Mouse (Mus musculus) stomach, embryonic 15.5 days (tissue): Measurements from ENCODE around the gene Nasp. TPM values are rescaled to one million over a fixed set of nuclear protein-coding genes. Genes with fewer than 3 reads are reported as not detected.

ENCODE experiments used
- ATAC-seq: fragments of 200-750 bp; cut with Nextera tagmentation; 2 replicates; pipeline ENCODE4 v1.8.0; 2017; ENCODE audit warnings: low read depth, moderate number of reproducible peaks, moderate TSS enrichment; ENCODE audit not compliant: insufficient read depth, low FRiP score
- H3K27ac ChIP-seq: fragments of 300-500 bp; sonication (generic); 2 replicates; pipeline ENCODE4 v1.5.1; 2015; ENCODE audit warnings: mild to moderate bottlenecking, inconsistent platforms
- H3K27me3 ChIP-seq: fragments of 300-500 bp; sonication (generic); replicated peaks from 2 replicates; pipeline ENCODE4 v1.6.1; 2015; ENCODE audit warnings: inconsistent platforms
- H3K36me3 ChIP-seq: fragments of 300-500 bp; sonication (generic); 2 replicates; pipeline ENCODE4 v1.6.1; 2015; ENCODE audit warnings: inconsistent platforms
- H3K4me1 ChIP-seq: fragments of 300-500 bp; sonication (generic); 2 replicates; pipeline ENCODE4 v1.6.1; 2015; ENCODE audit warnings: inconsistent platforms
- H3K4me2 ChIP-seq: fragments of 300-500 bp; sonication (generic); 2 replicates; pipeline ENCODE4 v1.6.1; 2015; ENCODE audit warnings: mild to moderate bottlenecking, inconsistent platforms
- H3K4me3 ChIP-seq: fragments of 300-500 bp; sonication (generic); replicated peaks from 2 replicates; pipeline ENCODE4 v1.5.1; 2015; ENCODE audit warnings: inconsistent platforms
- H3K9ac ChIP-seq: fragments of 300-500 bp; sonication (generic); 2 replicates; pipeline ENCODE4 v1.6.1; 2015; ENCODE audit warnings: inconsistent platforms
- H3K9me3 ChIP-seq: fragments of 300-500 bp; sonication (generic); 2 replicates; pipeline ENCODE4 v1.6.1; 2016; ENCODE audit warnings: inconsistent platforms
- WGBS: fragments of 180-500 bp; shearing (Covaris S2); methylation state at CpG from one replicate; pipeline ENCODE4 v1.1.7; 2015; 5-methylcytosine and 5-hydroxymethylcytosine counted together
- polyA plus RNA-seq: library from polyadenylated mRNA; unstranded; fragments of >200 nt; fragmentation: Nextera tagmentation; extraction: Ambion mirVana; gene quantifications from 2 replicates; pipeline ENCODE4 v1.2.1, GENCODE M21; 2015

Nasp gene
- polyA plus RNA-seq, 1 experiment from 2014 or later, result 103 TPM

DNA sequence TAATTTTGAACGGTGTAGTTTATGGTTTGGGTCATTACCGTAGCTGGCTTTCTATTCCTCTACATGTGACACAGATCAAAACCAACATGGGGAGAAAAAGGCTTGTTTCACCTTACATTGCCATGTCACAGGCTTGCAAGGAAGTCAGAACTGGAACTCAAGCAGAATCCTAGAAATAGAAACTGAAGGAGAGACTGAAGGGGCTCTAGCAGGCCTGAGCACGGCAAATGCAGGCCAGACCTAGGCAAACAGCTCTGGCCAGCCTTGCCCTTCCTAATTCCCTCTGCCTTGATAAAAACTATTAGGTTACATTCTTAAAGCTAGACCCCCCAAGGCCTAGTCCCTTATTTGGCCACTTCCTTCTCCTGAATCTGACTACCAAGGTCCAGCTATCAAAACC lies 27.9 kb upstream of the Nasp start:
- no peaks in the 10 kb centered on the region for H3K4me1 ChIP-seq
- WGBS, result 70% methylated on average over 3 of the region's 3 CpGs

GRCm38 (mm10) chr4:116655100-116655499 lies 27.4 kb upstream of the Nasp start:
- no peaks in the 10 kb centered on the region for H3K27me3 ChIP-seq
- H3K9ac ChIP-seq, result no peak overlapping the region
- WGBS, result 47% methylated on average over 2 of the region's 2 CpGs
- peaks cover 2% of the 10 kb centered on the region; the same call in 1 of the 2 replicates for H3K4me1 ChIP-seq
- H3K9me3 ChIP-seq, result no peaks in the 10 kb centered on the region
- H3K4me3 ChIP-seq, result no peak overlapping the region
- ATAC-seq, result no peak
- H3K4me2 ChIP-seq, result no peak overlapping the region
- H3K36me3 ChIP-seq, result no peaks in the 10 kb centered on the region
- no peak overlapping the region for H3K27ac ChIP-seq

More for the DNA sequence above, 27.9 kb upstream of the Nasp start:
- Histone ChIP-seq H3K4me2 (no peak overlapping the region), H3K36me3 (no peaks in the 10 kb centered on the region), H3K9me3 (no peaks in the 10 kb centered on the region), H3K27ac (no peak overlapping the region), H3K27me3 (no peaks in the 10 kb centered on the region), H3K9ac (no peak overlapping the region), H3K4me3 (no peak overlapping the region)
- ATAC-seq, result no peak

GRCm38 (mm10) chr4:116653228-116653627 lies 25.5 kb upstream of the Nasp start:
- no peak for ATAC-seq
- Histone ChIP-seq H3K9ac (no peak overlapping the region), H3K4me1 (peaks cover 10% of the 10 kb centered on the region; the same call in 1 of the 2 replicates), H3K4me2 (no peak overlapping the region), H3K27me3 (no peaks in the 10 kb centered on the region), H3K9me3 (no peaks in the 10 kb centered on the region), H3K4me3 (no peak overlapping the region), H3K36me3 (no peaks in the 10 kb centered on the region), H3K27ac (no peak overlapping the region)
- 86% methylated on average over 6 of the region's 6 CpGs for WGBS

- Histone ChIP-seq H3K4me2 (peak overlapping the region; percentile 53), H3K36me3 (no peaks in the 10 kb centered on the region), H3K27me3 (no peaks in the 10 kb centered on the region), H3K4me1 (peaks cover 13% of the 10 kb centered on the region), H3K9ac (peak overlapping the region; percentile 33; the same call in 1 of the 2 replicates), H3K9me3 (no peaks in the 10 kb centered on the region), H3K27ac (peak overlapping the region; percentile 96), H3K4me3 (peak overlapping the region; percentile 88)
- no peak for ATAC-seq
- 8% methylated on average over 6 of the region's 6 CpGs for WGBS
These were observed 24.0 kb upstream of the Nasp start for GRCm38 (mm10) chr4:116651797-116652135.

DNA sequence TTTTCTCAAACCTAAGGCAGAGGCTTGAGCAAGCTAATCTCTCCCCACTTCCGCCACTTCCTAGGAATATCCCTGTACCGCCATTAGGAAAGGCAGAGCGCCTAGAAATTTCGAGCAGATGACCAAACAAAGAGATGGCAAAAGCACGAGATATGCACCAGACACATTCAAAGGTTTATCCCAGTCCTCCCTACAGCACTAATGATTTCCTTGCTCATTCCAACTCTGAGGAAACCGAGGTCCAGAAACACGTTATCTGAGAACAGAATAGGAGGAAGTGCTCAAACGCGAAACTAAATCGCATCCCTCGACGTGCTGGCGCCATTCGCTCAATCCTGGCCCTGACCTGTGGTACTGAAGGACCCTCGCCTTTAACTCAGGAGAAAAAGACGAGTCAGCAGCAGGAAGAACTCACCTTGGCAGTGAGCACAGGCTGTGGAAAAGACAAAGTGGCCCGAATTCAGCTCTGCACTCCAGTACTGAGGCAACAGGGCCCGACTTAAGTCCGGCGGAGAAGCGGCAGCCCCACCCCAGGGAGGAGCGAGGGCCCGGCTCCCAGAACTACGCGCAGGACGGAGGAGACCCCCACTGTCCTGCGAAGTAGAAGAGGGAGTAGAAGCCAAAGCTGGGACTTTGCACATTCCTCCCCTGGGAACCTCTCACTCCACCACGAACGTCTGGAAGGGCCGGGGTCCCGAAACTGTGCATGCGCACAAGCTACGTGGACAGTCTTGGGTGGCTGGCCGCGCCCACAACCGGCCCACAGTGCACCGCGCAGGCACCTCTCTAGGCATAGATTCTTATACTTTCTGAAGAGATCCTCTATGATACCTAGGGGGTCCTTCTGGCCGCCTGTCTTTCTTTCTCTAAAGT lies 23.4 kb upstream of the Nasp start, which contains the start of gene Akr1a1:
Akr1a1 (minus strand) TSS at position 757 of the 873 bp plus-strand sequence.
- peak within 1 kb of the TSS; percentile 85 for H3K9ac ChIP-seq
- H3K9me3 ChIP-seq, result no peaks in the 10 kb centered on the region
- peak within 1 kb of the TSS; percentile 96 for H3K27ac ChIP-seq
- peak within 1 kb of the TSS; percentile 74 for H3K4me2 ChIP-seq
- H3K4me1 ChIP-seq, result peaks cover 13% of the 10 kb centered on the region
- no peaks in the 10 kb centered on the region for H3K27me3 ChIP-seq
- peak; percentile 99 for ATAC-seq
- H3K4me3 ChIP-seq, result peak within 1 kb of the TSS; percentile 88
- H3K36me3 ChIP-seq, result no peaks in the 10 kb centered on the region
- WGBS, result under 1% methylated on average over 39 of the region's 39 CpGs

DNA sequence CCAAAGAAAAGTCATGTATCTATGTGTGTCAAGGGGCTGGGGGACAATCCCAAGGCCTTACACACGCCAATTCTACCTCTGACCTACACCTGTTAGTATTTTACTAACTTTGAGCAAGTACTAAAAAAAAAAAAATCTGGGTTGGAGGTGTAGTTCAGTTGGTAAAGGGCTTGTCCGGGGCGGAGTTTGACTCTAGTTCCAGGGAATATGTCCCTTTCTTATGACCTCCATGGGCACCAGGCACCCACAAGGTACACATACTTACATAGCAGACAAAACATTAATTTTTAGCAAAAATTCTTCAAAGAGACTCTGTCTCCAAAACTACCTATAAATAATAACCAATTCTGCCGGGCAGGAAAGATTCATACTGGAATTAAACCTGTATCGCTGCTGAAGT lies 22.6 kb upstream of the Nasp start:
- peaks cover 13% of the 10 kb centered on the region for H3K4me1 ChIP-seq
- 33% methylated on average over 5 of the region's 5 CpGs for WGBS

GRCm38 (mm10) chr4:116649411-116649810 lies 21.7 kb upstream of the Nasp start:
- WGBS, result 96% methylated on average over 2 of the region's 2 CpGs
- no peak overlapping the region for H3K9ac ChIP-seq
- H3K36me3 ChIP-seq, result 0 out of 2 replicates have a peak, but pooled peaks cover 2% of the 10 kb centered on the region
- H3K4me1 ChIP-seq, result peaks cover 13% of the 10 kb centered on the region
- no peaks in the 10 kb centered on the region for H3K27me3 ChIP-seq
- no peak overlapping the region for H3K27ac ChIP-seq
- peak overlapping the region; percentile 74 for H3K4me2 ChIP-seq
- peak overlapping the region; percentile 88; the same call in 1 of the 2 replicates for H3K4me3 ChIP-seq
- H3K9me3 ChIP-seq, result no peaks in the 10 kb centered on the region
- no peak for ATAC-seq

More for the DNA sequence above, 22.6 kb upstream of the Nasp start:
- Histone ChIP-seq H3K27me3 (no peaks in the 10 kb centered on the region), H3K9me3 (no peaks in the 10 kb centered on the region), H3K36me3 (no peaks in the 10 kb centered on the region), H3K27ac (peak overlapping the region; percentile 96), H3K4me2 (peak overlapping the region; percentile 74), H3K9ac (peak overlapping the region; percentile 85), H3K4me3 (peak overlapping the region; percentile 88)
- no peak for ATAC-seq

DNA sequence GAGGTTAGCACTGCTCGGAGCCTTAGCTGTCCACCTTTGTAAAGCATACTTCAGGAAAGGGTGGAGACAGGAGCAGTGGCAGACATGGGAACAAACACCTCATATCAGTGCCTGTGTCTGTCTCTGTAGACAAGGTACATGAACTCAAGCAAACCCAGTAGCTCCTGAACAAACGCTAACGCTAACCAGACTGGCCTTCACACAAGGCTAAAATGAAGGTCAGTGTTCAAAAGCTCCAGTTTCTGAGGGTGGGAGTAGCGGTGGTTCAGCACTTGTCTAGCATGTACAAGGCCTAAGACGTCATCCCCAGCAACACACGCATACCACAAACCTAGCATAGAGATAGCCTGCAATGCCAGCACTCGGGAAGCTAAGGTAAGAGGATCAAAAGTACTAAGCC lies 17.9 kb upstream of the Nasp start:
- Histone ChIP-seq H3K4me3 (no peak overlapping the region), H3K9me3 (no peaks in the 10 kb centered on the region), H3K36me3 (peaks cover 28% of the 10 kb centered on the region), H3K4me1 (peaks cover 13% of the 10 kb centered on the region), H3K4me2 (no peak overlapping the region), H3K9ac (no peak overlapping the region), H3K27me3 (no peaks in the 10 kb centered on the region), H3K27ac (no peak overlapping the region)
- no peak for ATAC-seq
- 82% methylated on average over 7 of the region's 7 CpGs for WGBS

DNA sequence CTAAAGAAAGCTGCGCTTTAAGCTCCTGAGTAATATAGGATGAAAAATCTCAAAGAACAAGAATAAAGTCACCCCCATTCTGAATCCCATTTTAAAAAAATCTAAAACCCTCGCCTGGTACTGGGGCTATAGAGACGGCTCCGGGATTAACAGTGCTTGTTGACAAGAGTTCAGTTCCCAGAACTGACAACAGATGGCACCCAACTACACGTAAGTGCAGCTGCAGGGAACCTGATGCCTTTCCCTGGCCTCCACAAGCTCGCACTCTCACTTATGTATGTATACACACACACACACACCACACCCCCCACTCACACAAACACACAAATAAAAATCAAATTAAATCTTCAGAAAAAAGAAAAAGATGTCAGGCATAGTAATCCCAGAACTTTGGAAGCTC lies 16.6 kb upstream of the Nasp start:
- no peak overlapping the region for H3K9ac ChIP-seq
- no peaks in the 10 kb centered on the region for H3K27me3 ChIP-seq
- H3K4me3 ChIP-seq, result no peak overlapping the region
- ATAC-seq, result no peak
- H3K36me3 ChIP-seq, result peaks cover 37% of the 10 kb centered on the region
- H3K27ac ChIP-seq, result no peak overlapping the region
- H3K4me2 ChIP-seq, result no peak overlapping the region
- WGBS, result 47% methylated on average over 6 of the region's 6 CpGs
- H3K9me3 ChIP-seq, result no peaks in the 10 kb centered on the region
- peaks cover 8% of the 10 kb centered on the region for H3K4me1 ChIP-seq

DNA sequence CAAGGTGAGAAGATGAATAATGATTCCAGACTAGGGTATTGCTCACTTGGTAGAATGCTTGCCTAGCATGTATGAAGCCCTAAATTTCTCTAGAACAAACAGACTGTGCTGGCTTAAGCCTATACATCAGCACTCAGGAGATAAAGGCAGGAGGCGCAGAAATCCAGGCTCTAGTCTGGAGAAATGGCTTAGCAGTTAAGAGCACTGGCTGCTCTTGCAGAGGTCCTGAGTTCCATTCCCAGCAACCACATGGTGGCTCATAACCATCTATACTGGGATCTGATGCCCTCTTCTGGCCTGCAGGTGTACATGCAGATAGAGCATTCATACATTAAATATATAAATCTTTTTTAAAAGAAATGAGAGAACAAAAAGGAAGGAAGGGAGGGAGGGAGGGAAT lies 14.3 kb upstream of the Nasp start:
- no peaks in the 10 kb centered on the region; the same call in 1 of the 2 replicates for H3K4me1 ChIP-seq
- H3K4me3 ChIP-seq, result no peak overlapping the region
- no peaks in the 10 kb centered on the region for H3K27me3 ChIP-seq
- no peaks in the 10 kb centered on the region for H3K9me3 ChIP-seq
- WGBS, result 97% methylated on average over 1 of the region's 1 CpGs
- ATAC-seq, result no peak
- H3K9ac ChIP-seq, result no peak overlapping the region
- no peak overlapping the region for H3K27ac ChIP-seq
- peaks cover 55% of the 10 kb centered on the region for H3K36me3 ChIP-seq
- H3K4me2 ChIP-seq, result no peak overlapping the region

- no peak overlapping the region for H3K4me3 ChIP-seq
- no peaks in the 10 kb centered on the region for H3K27me3 ChIP-seq
- peaks cover 82% of the 10 kb centered on the region for H3K36me3 ChIP-seq
- H3K27ac ChIP-seq, result no peak overlapping the region
- whole genome bisulfite sequencing, result 93% methylated on average over 6 of the region's 6 CpGs
- 0 out of 2 replicates have a peak, but pooled peaks have one; percentile 35 for ATAC-seq
- H3K9ac ChIP-seq, result no peak overlapping the region
- H3K4me2 ChIP-seq, result no peak overlapping the region
- H3K9me3 ChIP-seq, result no peaks in the 10 kb centered on the region
- no peaks in the 10 kb centered on the region for H3K4me1 ChIP-seq
These were observed 11.1 kb upstream of the Nasp start for GRCm38 (mm10) chr4:116638821-116639220.

DNA sequence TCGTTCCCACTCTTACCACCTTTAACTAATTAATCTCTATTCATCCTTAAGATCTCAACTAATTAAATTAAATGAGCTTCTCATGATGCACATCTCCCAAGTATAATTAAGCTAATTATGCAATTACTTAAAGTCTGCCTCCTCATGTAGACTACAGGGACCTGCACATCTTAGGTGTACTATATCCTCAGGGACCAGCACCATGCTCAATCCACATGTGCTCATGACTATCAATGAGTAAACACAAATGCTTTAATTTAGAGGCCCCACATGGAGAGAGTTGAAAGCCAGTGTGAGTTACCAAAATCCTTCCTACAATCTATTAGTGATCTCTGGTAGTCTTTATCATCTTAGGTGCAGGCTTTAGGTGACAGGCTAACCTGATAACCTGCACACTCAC lies 7.5 kb upstream of the Nasp start:
- Histone ChIP-seq H3K27me3 (no peaks in the 10 kb centered on the region), H3K4me3 (no peak overlapping the region), H3K4me1 (no peaks in the 10 kb centered on the region), H3K27ac (no peak overlapping the region), H3K9ac (no peak overlapping the region), H3K4me2 (no peak overlapping the region), H3K36me3 (peaks cover 57% of the 10 kb centered on the region), H3K9me3 (no peaks in the 10 kb centered on the region)
- no peak for ATAC-seq
- 93% methylated on average over 1 of the region's 1 CpGs for WGBS
